Mouse (Mus musculus) cerebellum, adult 9-11 months (tissue): ENCODE measurements at regions not wholly inside any gene's neighbourhood (a gene's known extent, or its start where the extent isn't known, plus 50 kb on each side); places are given as distances from the start of the nearest gene placed in this dataset.

Source experiments
- DNase-seq: peaks from one replicate; pipeline ENCODE4 v3.0.0; 2022

DNA sequence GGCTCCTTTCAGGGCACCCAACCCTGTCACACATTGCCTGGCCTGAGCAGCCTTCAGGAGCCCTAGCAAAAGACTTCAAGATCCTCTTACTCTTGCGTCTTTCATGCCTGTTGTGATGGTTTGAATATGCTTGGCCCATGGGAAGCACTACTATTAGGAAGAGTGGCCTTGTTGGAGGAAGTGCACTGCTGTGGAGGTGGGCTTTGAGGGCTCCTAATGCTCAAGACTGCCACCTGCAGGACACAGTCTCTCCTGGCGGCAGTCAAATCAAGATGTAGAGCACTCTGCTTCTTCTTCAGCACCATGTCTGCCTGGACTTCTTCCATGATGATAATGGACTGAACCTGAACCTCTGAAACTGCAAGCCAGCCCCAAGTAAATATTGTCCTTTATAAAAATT lies 73.0 kb downstream of the Tsen15 start:
- DNase-seq = no peak

DNA sequence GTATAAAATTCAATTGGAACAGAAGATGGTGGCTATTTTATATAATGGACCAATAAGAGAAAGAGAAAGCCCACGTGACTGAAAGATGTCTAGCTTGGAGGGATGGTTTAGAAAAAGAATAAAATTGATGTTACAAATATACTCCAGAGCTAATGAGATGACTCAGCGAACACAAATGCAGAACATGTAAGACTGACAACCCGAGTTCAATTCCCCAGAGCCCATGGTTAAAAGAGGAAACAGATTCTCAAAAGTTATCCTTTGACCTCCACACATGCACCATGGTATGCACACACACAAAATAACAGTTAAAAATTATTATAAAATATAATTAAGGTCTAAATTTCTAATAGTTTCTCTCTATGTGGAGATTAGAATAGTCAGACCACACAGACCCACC lies 81.0 kb downstream of the Tsen15 start:
- no peak for DNase-seq

DNA sequence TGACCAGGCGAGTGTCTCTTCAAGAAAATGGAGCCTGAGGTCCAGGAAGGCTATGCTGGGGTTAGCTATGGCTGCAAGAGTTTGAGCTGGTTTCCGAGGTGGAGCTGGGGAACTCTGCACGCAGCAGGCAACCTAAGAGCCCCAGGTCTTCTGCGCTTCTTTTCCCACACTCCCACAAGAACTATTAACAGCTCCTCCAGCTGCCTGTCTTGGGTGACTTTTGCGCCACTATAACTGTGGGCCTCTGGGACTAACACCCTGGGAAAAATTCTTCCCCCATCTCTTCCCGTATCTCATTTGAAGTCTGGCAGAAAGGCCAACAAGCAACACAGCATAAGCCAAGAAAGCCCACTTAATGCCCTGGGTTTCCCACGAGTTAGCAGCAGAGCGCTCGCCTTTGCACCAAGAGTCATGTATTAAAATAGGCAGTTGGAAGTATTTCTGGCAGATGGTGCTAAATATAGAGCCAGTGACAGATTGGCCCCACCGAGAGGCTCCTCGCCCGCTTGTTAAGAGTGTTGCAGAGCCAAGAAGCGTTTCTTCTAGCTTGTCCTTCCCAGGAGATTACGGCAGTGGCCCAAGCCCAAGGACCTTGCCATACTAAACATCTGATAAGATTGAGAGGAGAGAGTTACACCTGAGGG lies 81.9 kb downstream of the Tsen15 start:
- peak; percentile 82 for DNase-seq

DNA sequence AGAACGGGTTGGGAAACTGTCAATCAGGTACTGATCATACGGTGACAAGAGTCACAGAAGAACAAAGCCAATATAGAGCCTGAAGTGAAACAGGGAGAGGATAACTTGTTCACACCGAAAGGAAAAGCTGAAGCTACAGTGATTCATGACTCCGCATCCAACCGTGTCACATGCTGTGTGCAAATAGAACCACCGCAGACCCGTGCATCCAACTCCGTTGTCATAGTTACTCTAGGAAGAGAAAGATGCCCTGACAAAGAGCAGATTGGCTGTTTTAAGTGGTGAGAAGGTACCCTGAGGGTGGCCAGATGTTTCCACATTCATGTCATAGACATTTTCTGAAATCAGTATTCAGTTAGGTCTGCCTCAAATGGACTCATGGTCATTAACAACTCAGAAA lies 85.1 kb downstream of the Tsen15 start:
- no peak for DNase-seq

DNA sequence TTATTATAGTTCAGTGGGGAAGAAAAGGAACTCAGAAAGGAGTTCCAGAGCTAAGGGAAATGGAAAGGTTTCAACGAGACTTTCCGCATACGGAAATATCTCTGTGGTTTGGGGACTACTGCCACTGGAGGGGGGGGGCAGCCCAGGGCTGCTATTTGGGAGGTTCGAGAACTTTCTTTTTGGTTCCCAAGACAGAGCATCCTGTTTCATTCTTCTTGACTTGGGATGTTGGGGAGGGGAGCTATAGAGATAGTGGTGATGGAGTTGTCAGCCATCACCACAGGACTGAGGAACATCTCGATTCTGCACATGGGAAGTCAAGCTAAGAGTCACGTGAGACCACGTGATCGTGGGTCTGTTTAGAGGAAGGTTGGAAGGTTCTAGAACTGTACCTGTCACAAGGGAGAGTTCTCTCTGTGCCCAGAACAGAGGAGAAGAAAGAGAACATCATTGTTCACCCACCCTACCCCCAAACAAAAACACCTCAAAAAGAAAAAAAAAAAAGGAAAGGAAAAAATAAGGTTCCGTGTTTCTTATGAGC lies 94.2 kb downstream of the Tsen15 start:
- DNase-seq = no peak

DNA sequence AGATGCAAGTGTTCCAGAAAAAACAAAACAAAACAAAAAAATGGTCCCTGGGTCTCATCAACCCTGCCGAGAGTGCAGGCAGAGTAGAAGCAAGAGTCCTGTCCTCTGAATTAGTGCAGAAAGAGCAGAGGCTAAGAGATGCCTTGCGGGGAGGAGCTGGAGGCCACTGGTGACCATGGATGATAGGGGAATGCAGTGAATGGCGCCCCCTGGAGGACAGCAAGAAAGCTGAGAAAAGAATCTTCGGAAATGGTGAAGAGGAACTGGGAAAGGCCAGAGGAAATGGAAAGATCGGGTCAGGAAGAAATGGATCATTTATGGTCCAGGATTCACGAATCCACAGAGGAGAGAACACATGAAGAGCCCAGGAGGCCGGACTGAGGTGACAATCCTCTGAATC lies 95.7 kb downstream of the Tsen15 start:
- peak; percentile 83 for DNase-seq

DNA sequence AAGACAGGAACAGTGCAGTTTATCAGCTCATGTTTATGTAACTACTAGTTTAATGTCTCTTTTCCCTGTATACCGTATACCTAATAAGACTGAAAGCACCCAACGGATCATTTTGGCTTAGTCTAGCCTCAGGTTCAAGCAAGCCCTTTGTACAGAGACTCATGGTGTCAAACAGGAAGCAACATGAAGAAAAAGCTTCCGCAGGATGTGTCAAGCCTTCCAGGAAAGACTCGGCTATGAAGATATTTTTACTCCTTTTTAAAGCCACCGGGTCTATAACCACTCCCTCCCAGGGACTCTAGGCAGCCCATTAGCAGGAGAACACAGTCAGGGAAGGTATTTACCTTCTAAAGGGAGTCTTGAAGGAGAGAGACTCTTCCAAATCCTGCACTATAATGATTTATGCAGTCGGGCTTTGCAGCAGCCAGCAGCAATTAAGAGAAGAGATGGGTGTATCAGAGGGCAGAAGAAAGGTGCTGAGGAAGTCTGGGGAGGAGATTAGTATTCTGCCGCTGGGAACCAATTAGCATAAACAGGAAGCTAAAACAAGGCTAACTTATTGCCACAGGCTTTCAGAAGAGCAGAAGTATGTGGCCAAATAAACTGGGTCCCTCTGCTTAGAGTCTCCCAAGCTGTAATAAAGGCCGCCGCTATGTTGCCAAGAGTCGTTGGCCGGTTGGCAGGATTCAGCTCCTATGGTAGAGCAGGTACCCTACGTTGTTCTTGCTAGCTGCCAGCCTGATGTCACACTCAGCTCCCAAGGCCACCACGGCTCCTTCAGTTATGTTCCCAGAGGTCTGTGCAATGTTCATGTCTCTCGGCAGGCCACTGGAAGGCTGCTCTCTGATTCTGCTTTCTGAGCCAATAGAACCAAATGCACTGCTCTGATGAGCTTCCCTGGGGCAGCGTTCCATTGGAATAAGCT lies 98.7 kb downstream of the Tsen15 start:
- DNase-seq = peak; percentile 41

DNA sequence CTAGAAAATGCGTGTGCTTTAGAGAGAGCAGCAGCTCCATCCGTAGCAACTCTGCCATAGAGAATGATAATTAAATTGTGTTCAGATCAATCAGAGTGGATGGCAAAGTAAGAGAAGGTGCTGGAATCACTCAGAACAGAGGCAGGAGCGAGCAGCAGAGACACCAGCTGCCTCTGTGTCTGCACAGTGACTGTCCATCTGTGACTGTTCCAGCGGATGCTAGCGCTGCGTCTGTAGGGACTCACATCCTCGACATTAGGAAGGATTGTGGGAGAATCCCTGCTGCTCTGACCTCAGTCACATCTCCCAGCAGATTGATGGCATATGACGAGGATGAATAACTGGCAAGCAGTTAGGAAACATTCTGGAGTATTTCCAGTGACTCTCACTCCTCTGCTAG lies 99.8 kb downstream of the Tsen15 start:
- no peak for DNase-seq

DNA sequence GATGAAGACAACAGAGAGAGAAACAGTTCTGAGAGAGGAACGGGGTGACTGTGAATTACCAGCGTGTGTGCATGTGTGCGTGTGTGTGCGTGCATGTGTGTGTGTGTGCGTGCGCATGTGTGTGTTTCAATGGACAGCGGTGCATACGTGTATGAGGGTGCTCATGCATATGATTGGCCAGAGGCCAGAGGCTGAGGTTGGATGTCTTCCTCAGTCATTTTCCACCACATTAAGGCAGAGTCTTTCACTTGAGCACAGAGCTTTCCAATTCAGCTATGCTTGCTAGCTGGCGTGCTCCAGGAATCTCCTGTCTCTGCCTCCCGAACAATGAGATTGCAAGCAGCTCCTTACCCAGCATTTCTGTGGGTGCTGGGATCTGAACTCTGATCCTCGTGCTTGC lies 104.4 kb downstream of the Tsen15 start:
- no peak for DNase-seq

DNA sequence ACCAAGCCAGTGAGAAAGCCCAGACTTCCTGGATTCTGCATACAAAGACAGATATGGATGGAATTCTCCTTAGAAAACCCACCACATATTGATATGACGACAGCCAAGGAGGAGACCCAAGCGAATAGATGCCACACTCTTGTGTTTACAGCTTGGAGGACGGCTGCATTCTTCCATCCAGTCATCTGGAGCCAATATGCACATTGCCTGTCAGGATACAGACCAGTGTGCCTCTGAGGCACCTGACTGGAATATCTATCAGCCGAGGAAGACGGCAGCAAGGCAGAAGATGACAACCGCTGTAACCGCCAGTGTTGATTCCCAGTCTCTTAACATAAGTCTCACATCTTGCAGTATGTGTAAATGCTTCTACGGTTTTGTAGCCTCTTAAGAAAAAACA lies 105.3 kb downstream of the Tsen15 start:
- no peak for DNase-seq

DNA sequence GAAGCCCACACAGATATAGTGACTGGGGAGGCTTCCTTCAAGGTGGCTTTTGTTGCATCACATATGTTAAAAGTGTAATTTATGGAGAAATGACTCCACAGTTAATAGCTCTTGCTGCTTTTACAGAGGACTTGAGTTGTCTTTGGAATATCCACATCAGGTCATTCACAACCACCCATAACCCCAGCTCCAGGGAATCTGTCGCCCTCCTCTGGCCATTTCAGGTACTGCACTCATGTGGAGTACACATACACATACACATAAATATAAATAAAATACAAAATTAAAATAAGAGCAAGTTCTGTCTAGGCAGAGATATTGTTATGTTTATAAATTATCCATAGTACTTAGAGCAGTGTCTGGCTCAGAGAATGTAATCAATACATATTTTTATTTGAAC lies 106.5 kb downstream of the Tsen15 start:
- DNase-seq = no peak

DNA sequence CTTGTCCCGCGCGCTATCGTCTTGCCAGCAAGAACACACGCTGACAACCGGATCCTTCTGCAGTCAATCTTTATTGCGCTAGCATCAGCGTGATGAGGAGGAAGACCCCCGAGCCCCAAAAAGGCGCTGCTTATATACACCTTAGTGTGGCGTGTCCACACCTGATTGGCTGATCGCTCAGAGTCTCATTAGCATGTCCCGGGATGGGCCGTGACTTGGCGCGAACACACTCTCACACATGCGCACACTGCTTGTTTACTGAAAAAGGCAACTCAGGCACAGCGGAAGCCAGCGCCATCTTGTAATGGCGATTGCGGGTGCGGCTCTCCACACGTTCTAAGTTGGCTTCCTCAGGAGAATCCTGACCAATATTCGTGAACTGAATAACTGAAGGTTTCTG lies 111.5 kb downstream of the Tsen15 start:
- no peak for DNase-seq

DNA sequence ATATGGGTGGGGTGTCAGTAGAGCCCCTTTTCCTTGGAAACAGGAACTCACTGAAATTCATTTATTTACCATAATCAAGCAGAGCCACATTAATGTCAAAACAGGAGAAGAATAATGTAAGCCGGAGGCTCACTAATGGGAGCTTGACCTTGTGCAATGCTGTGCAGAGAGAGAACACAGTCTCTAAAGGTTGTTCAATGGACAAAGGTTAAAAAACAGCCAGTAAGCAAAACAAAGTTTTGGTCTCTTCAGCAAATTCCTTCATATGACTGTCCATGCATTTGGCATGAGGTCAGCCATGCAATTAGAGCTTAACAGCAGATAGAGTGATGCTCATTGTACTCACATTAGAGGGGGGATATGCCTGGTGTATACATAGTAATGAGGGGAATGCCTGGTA lies 113.1 kb downstream of the Tsen15 start:
- no peak for DNase-seq

DNA sequence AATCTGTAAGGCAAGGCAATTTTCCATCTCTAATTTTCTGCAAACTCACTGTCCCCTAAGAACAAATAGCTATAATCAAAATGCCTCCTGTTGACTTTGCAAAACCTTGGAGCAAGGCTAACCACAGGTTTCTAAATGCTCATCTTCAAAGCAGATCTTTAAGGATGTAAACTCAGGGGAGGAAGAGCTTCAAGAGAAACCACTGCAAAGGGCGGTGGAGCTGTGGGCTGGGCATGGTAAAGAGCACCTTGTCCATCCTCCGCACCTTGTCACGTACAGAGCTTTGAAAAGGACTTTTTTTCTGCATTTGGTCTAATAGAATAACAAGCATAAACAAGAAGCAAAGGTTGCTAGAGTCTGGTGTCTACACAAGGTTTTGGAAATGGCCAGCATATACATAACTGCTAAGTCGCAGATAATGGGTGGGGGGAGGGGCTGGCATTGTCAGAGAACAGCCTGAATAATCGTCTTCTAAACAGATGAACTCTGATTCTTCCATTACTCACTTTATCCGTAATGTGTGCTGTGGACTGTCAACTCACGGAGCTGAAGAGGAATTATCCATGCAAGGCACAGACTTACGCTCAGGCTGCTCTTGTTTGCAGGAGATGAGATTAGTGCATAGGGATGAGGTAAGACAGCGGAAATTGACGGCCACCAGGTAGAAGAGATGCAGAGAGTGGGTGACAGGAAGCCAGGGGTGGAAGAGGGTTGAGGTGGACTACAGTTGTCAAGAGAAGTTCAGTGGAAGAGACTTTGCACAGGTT lies 116.4 kb downstream of the Tsen15 start:
- no peak for DNase-seq

DNA sequence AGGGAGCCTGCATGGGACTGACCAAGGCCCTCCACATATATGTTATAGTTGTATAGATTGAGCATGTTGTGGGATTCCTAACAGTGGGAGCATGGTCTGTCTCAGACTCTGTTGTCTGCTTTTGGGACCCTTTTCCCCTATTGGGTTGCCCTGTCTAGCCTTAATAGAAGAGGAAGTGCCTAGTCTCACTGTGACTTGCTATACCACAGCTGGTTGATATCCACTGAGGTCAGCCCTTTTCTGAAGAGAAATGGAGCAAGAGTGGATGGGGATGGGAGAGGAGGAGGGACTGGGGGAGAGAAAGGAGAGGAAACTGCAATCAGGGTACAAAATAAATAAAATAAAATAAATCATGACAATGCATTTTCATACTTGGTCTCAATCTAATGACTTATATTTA lies 120.1 kb downstream of the Tsen15 start:
- no peak for DNase-seq

DNA sequence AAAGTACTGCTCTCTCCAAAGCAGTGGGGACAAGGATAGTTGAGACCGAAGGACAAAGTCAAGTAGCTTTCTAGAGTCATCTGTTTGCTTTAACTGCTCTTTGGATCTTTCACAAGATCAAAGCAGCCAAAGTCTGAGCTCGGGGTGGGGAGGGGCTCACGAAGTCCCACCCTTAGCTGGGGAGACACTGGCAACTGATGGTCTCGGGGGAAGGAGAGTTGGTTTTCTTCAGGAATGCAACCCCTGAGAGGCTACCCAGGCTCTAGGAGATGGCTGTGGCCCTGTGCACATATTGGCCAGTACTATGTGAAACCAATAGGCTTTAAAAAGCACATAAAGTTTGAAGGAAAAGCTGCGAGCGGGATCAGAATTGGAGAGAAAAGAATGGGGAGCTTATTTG lies 121.5 kb downstream of the Tsen15 start:
- no peak for DNase-seq

DNA sequence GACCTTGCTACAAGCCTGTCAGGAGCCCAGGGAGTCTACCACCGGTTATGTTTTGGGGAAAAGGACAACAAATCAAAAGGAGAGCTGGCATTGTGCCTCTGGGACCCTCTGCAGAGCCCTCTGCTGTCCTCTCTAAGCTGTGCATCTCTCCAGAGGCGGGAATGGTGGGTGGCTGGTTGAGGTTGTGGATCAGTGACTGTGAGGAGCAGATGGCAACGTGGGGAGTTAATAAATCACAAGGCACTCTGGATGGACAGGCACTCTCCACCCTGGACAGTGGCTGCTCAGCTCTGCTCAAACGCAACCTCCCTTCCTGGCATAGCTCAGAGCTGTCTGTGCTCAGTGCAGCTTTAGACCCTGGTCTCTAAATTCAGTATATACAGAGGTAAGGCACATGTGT lies 125.0 kb downstream of the Tsen15 start:
- no peak for DNase-seq

DNA sequence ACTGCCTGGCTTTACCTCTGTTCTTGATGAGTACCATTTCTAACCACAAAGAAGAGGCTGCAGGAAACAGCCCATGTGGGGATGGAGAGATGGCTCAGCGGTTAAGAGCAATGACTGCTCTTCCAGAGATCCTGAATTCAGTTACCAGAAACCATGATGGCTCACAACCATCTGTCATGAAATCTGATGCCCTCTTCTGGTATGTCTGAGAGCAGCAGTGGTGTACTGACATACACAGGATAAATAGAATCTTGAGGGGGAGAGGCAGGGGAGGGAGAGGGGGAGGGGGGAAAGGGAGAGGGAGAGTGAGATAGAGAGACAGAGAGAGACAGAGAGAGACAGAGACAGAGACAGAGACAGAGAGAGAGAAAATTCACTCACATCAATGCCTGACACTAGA lies 125.5 kb downstream of the Tsen15 start:
- DNase-seq = no peak

DNA sequence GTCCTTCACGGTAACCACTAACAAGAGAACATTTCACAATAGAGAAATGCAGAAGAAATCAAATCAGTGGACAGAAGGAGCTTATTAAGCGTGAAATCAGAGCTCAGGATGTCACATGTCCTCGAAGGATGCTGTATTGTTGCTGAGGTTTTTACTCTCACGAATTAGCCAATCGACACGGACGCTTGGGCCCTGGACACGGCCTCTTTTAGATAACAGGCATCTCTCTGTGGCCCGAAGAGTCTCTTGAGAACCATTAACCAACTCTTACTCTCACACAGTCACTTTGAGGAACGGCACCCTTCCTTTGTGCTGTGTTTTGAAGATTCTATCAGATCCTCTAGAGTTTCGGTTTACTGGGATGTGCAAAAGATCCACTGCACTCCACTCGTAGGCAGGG lies 128.2 kb downstream of the Tsen15 start:
- DNase-seq = no peak

DNA sequence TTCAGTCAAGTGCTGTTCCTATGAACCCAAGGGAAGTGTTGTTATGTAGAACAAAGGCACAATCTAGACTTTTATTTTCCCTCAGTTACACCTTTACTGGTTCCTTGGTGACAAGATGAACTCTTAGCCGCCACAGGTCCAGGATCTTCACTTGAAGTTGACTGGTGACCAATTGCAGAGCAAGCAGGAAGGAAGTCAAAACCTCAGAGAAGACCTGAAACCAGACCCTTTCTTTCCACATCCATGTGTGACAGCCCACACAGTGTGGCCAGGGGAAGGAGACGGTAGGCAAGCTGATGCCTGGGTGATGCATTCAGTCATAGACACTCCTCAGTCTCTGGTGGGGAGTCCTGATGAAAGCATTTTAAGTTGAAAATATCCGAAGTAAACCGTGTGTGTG lies 132.6 kb downstream of the Tsen15 start:
- DNase-seq = no peak

DNA sequence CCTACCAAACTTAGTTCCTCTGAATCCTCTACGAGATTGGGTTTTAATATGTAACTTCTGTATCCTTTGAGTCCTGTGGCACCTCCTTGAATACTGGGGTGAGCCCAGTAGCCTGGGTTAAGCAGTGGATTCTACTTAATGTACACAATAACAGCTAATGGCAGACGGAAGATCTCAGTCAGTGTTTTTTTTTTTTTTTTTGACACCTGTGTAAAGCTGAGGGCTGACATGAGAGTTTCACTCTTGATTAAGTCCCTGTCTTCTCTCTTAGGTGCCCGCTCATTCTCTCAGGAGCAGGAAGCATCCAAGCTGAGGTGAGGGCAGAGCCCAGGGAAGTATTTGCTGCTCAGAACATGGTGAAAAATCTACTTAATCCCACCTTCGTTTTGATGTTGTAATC lies 133.0 kb downstream of the Tsen15 start:
- no peak for DNase-seq

DNA sequence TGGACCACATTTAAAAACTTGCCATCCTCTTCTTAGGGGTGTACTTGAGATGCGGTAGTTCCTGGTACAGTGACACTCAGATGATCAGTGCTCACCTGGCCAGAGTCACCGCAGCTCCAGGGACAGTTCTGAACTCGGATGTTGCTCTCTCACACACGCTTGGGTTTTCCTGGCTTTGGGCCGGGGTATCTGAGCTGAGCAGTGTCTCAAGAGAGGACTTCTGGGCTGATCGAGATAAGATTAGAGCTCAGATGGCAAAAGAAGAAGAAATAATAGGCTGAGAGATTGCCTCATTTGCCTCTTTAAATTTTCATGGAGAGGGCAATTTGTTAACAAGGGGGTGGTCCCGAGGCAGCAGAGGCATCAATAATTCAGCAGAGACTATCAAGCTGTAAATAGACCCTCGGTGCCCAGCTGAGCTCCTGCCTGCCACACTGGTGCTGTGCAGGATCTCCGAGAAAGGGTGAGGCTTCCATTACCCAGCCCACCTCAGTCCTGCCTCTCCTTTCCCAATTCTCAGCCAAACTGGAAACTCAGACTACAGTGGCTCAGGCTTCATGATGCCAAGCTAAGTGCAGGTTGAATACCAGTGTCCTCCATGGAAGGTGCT lies 133.7 kb downstream of the Tsen15 start:
- no peak for DNase-seq

DNA sequence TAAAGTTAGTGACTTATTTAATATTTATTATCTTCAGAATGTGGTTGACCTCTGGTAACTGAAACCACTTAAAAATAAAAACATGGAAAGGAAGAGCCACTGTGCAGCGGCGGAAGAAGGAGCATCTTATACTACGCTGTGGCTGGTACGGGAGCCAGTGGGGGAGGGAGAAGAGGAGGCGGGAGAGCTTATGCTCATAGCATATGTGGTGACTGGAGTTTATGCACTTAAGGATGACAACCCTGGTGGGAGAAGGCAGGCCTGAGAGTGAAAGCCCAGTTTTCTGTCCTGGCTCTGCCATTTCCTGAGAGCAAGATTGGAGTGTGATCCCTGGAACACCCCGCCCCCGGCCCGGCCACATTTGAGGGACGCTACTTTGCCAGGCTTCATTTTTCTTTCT lies 145.5 kb downstream of the Tsen15 start:
- no peak for DNase-seq
